9 mouse cellular contexts compared by ENCODE assay signal in the genomic region with DNA sequence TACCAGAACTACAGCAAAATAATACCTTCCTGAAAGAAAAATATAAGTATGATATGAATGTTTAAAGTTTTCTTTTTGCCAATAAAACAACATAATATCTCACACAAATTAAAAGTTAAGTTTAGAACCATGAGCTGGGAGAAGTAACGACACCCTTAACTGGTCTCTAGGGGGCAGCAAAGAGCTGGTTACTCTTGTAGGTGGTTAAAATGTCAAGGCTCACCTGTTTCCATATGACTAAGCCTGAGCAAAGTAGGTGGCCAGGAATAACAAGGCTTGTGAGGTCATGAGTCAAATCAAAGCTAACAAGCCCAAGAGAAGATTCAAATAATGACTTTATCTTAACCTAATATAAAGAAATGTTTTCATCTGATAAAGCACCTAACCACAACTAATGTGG. TPM values are rescaled to one million over a fixed set of nuclear protein-coding genes. Genes with fewer than 3 reads are reported as not detected.
DNase-seq lines count a peak whose midpoint lies in the region; ATAC-seq and TF ChIP-seq lines count a peak whose summit lies in the region.
"Had no signal": no experiment of that assay in that cellular context is flagged by ENCODE, and none has a peak within 500 bp of the region (broad histone marks: within the 10 kb centered on the region; RNA-seq: fewer than 3 reads in every experiment).

No protein-coding gene starts in this region.

- DNase-seq in forebrain, embryonic 14.5 days (ENCODE audit: low spot score) = peak; percentile 77
- DNase-seq in forebrain, embryonic 10.5 days (ENCODE audit: extremely low spot score, low spot score) = no peak
- peak; percentile 12 for DNase-seq in 3134 (ENCODE audit: extremely low read depth, insufficient read length, low spot score)
- DNase-seq in WW6 (ENCODE audit: low read depth, low spot score) = peak; percentile 29
- DNase-seq in embryo, embryonic 10.5 days (ENCODE audit: low spot score) = peak; percentile 83
- no peak for DNase-seq in lung, adult 2 months
- DNase-seq in stomach, postnatal 0 days (ENCODE audit: low spot score) = peak; percentile 45

- no peak overlapping the region for H3K27ac ChIP-seq in forebrain, embryonic 14.5 days (ENCODE audit: low read depth, low read length)
- no peak overlapping the region for H3K27ac ChIP-seq in forebrain, embryonic 10.5 days
- H3K27ac ChIP-seq in intestine, postnatal 0 days (ENCODE audit: low read depth, low read length) = no peak overlapping the region
- H3K27ac ChIP-seq in stomach, postnatal 0 days (replicated peaks) = no peak overlapping the region
- H3K27ac ChIP-seq: limb, embryonic 13.5 days had no signal

- no peaks in the 10 kb centered on the region for H3K36me3 ChIP-seq in forebrain, embryonic 14.5 days (ENCODE audit: control insufficient read depth, insufficient read depth, low read length)
- no peaks in the 10 kb centered on the region for H3K36me3 ChIP-seq in forebrain, embryonic 10.5 days (replicated peaks)
- H3K36me3 ChIP-seq in intestine, postnatal 0 days (ENCODE audit: control insufficient read depth, insufficient read depth) = no peaks in the 10 kb centered on the region
- no peaks in the 10 kb centered on the region for H3K36me3 ChIP-seq in stomach, postnatal 0 days (ENCODE audit: control insufficient read depth, insufficient read depth, low read length)
- H3K36me3 ChIP-seq: limb, embryonic 13.5 days had no signal

- no peak overlapping the region for H3K4me3 ChIP-seq in forebrain, embryonic 14.5 days (ENCODE audit: low read depth, low read length)
- H3K4me3 ChIP-seq in forebrain, embryonic 10.5 days = no peak overlapping the region
- H3K4me3 ChIP-seq in intestine, postnatal 0 days (ENCODE audit: low read depth, low read length) = no peak overlapping the region
- no peak overlapping the region for H3K4me3 ChIP-seq in lung, adult 2 months (replicated peaks; ENCODE audit: extremely low read depth, low read depth, low read length)
- H3K4me3 ChIP-seq in stomach, postnatal 0 days (ENCODE audit: low read depth, low read length) = no peak overlapping the region
- H3K4me3 ChIP-seq: limb, embryonic 13.5 days had no signal

- no peak for TF ChIP-seq EP300 in stomach, postnatal 0 days (optimal IDR thresholded peaks at IDR 0.05)

- peak; percentile 80 for TF ChIP-seq CTCF in intestine, postnatal 0 days (IDR thresholded peaks at IDR 0.05; ENCODE audit: low read depth)
- TF ChIP-seq CTCF in lung, adult 2 months (IDR thresholded peaks at IDR 0.05; ENCODE audit: insufficient read depth, low read length) = peak; percentile 21; the same call in 1 of the 2 replicates
- TF ChIP-seq CTCF in stomach, postnatal 0 days (IDR thresholded peaks at IDR 0.05; ENCODE audit: low read depth) = peak; percentile 81

- ATAC-seq in forebrain, embryonic 14.5 days = no peak
- ATAC-seq in intestine, postnatal 0 days = no peak
- ATAC-seq in stomach, postnatal 0 days (ENCODE audit: low FRiP score, low TSS enrichment) = no peak

- H3K9ac ChIP-seq in forebrain, embryonic 14.5 days (ENCODE audit: low read length) = no peak overlapping the region
- H3K9ac ChIP-seq in intestine, postnatal 0 days (ENCODE audit: low read depth, low read length) = no peak overlapping the region
- no peak overlapping the region for H3K9ac ChIP-seq in stomach, postnatal 0 days (ENCODE audit: low read length)
- H3K9ac ChIP-seq: limb, embryonic 13.5 days had no signal

- H3K9me3 ChIP-seq in forebrain, embryonic 14.5 days (replicated peaks; ENCODE audit: control insufficient read depth, low read length) = no peaks in the 10 kb centered on the region
- peaks cover 5% of the 10 kb centered on the region; the same call in 1 of the 2 replicates for H3K9me3 ChIP-seq in forebrain, embryonic 10.5 days
- H3K9me3 ChIP-seq in intestine, postnatal 0 days (ENCODE audit: control insufficient read depth) = no peaks in the 10 kb centered on the region
- H3K9me3 ChIP-seq in stomach, postnatal 0 days (ENCODE audit: control insufficient read depth, low read length) = no peaks in the 10 kb centered on the region
- H3K9me3 ChIP-seq: limb, embryonic 13.5 days had no signal

- H3K27me3 ChIP-seq in forebrain, embryonic 14.5 days (replicated peaks; ENCODE audit: control insufficient read depth, insufficient read depth, low read length) = no peaks in the 10 kb centered on the region
- no peaks in the 10 kb centered on the region for H3K27me3 ChIP-seq in forebrain, embryonic 10.5 days (ENCODE audit: poor library complexity, severe bottlenecking)
- H3K27me3 ChIP-seq in intestine, postnatal 0 days (replicated peaks; ENCODE audit: control insufficient read depth, insufficient read depth, low read length) = no peaks in the 10 kb centered on the region
- H3K27me3 ChIP-seq in stomach, postnatal 0 days (ENCODE audit: control insufficient read depth, insufficient read depth, low read length) = no peaks in the 10 kb centered on the region

- no peak for TF ChIP-seq POLR2A in lung, adult 2 months (IDR thresholded peaks at IDR 0.05; ENCODE audit: borderline replicate concordance, extremely low read depth, low read depth, low read length)

- no peak overlapping the region for H3K4me2 ChIP-seq in forebrain, embryonic 14.5 days (ENCODE audit: low read length)
- H3K4me2 ChIP-seq in intestine, postnatal 0 days (replicated peaks; ENCODE audit: low read depth) = no peak overlapping the region
- no peak overlapping the region for H3K4me2 ChIP-seq in stomach, postnatal 0 days (replicated peaks; ENCODE audit: low read depth)
- H3K4me2 ChIP-seq: limb, embryonic 13.5 days had no signal

- WGBS in forebrain, embryonic 14.5 days = 0% methylated on average over 1 of the region's 1 CpGs
- 4% methylated on average over 1 of the region's 1 CpGs for WGBS in forebrain, embryonic 10.5 days
- WGBS in intestine, postnatal 0 days = 0% methylated on average over 1 of the region's 1 CpGs
- 0% methylated on average over 1 of the region's 1 CpGs for WGBS in lung, adult 2 months
- WGBS in stomach, postnatal 0 days = 0% methylated on average over 1 of the region's 1 CpGs

- H3K4me1 ChIP-seq in forebrain, embryonic 14.5 days (ENCODE audit: control insufficient read depth, insufficient read depth, low read length) = no peaks in the 10 kb centered on the region
- H3K4me1 ChIP-seq in forebrain, embryonic 10.5 days = no peaks in the 10 kb centered on the region
- H3K4me1 ChIP-seq in intestine, postnatal 0 days (replicated peaks; ENCODE audit: control insufficient read depth, insufficient read depth, low read length) = no peaks in the 10 kb centered on the region
- no peaks in the 10 kb centered on the region for H3K4me1 ChIP-seq in lung, adult 2 months (ENCODE audit: control insufficient read depth, insufficient read depth, low read length)
- H3K4me1 ChIP-seq in stomach, postnatal 0 days (replicated peaks; ENCODE audit: control insufficient read depth, insufficient read depth) = no peaks in the 10 kb centered on the region
- H3K4me1 ChIP-seq: limb, embryonic 13.5 days had no signal

RNA-seq across cellular contexts. Expression of a gene that starts 24.9 kb away (rescaled TPM):
- not detected in 2 replicates for polyA plus RNA-seq in forebrain, embryonic 14.5 days (2014; fragmentation: Nextera tagmentation; extraction: Ambion mirVana)
- polyA plus RNA-seq in forebrain, embryonic 10.5 days (2016; fragmentation: Nextera tagmentation; extraction: Ambion mirVana) = not detected in 2 replicates
- not detected in 2 replicates for polyA plus RNA-seq in intestine, postnatal 0 days (2015; fragmentation: Nextera tagmentation; extraction: Ambion mirVana)
- polyA plus RNA-seq in lung, adult 2 months (2012; rRNA removed) = not detected in 2 replicates
- 0.05 TPM in 1 of 2 replicates, not detected in the other for polyA plus RNA-seq in stomach, postnatal 0 days (2015; fragmentation: Nextera tagmentation; extraction: Ambion mirVana)
- polyA plus RNA-seq: limb, embryonic 13.5 days had no signal

Comparison
In these comparisons a context has a peak if more than half of its experiments do, and no peak if none do; other contexts are left out.
1. DNase-seq: peak in forebrain, embryonic 14.5 days (single experiment), 3134 (single experiment), WW6 (single experiment), embryo, embryonic 10.5 days (single experiment) and stomach, postnatal 0 days (single experiment); none in forebrain, embryonic 10.5 days (single experiment) and lung, adult 2 months (single experiment).
2. CTCF ChIP-seq: peak in every context shown above with its lines; median percentile 81 in stomach, postnatal 0 days; 80 in intestine, postnatal 0 days; 21 in lung, adult 2 months.